Mouse (Mus musculus) adrenal gland (tissue): ENCODE data around the gene Cgnl1.

Experiments used
- intact Hi-C: fragments of 180-260 bp; cut with DNase I; formaldehyde crosslinking; loops from one replicate; pipeline ENCODE4 v1.15.1; 2025
- long read RNA-seq, 2 experiments: library from polyadenylated mRNA; unstranded; transcript quantifications; one replicate each; pipeline ENCODE4 v2.0.0; 2020; ENCODE audit warnings: borderline replicate concordance in 1 of 2; ENCODE audit not compliant: insufficient replicate concordance in 1 of 2

The Cgnl1 gene
- long read RNA-seq, experiment 1, partial matches to known transcripts = 44 of 54 reads
- long read RNA-seq, experiment 1, other reads (novel, unspliced or antisense) = 10 of 54 reads
- long read RNA-seq, experiment 2, partial matches to known transcripts = 56 of 63 reads
- long read RNA-seq, experiment 2, other reads (novel, unspliced or antisense) = 7 of 63 reads

DNA sequence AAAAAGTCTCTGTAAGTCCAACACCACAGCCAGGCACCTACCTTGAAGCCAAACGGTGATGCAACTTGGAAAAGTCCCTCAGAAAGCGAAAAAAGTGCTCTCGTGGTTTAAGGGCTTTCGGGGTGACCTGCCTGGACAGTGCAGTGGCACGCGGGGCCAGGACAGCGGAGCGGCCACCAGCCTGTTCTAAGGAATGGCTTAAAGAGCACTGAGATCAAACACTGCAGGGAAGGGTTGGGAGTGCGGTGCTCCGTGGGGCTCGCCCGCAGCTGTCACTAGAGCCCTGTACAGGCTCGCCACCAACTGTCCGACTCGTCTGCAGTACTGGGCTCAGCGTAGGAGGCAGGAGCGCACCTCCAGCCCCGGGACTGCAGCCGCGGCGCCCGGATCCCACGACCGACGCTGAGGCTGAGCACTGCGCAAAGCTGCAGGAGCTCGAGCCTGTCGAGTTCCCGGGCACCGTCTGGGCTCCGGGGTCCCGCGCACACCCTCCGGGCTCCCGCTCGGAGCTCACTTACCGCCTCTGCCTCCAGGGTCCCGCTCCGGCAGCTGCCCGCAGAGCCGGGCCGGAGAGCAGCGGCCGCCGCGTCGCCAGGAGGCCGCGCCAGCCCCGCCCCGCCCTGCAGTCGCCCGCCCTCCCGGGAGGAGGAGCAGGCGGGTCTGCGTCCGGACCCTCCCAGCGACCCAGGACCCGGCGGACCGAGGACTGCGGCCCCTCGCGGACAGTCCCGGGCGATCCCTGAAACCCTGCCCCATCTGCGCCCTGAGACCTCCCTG is at the start of gene Cgnl1:
Gene Cgnl1 (minus strand): TSS at position 612 of the 777 bp plus-strand sequence.
- intact Hi-C loops = no loop called here

DNA sequence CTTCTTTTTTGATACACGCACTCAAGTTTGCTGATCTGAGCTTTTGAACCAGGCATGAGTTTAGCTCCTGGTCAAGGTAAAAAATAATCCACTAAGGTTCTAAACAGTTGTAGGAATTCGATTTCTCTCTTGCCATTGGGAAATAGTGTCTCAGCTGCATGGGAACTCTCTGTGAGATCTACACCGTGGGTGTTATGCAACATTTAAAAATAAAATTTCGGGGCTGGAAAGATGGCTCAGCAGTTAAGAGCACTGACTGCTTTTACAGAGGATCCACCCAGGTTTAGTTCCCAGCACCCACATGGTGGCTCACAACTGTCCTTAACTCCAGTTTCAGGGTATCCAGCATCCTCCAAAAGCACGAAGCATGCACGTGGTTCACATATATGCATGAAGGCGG is 47.1 kb upstream of the Cgnl1 start:
- intact Hi-C loops = no loop called here

DNA sequence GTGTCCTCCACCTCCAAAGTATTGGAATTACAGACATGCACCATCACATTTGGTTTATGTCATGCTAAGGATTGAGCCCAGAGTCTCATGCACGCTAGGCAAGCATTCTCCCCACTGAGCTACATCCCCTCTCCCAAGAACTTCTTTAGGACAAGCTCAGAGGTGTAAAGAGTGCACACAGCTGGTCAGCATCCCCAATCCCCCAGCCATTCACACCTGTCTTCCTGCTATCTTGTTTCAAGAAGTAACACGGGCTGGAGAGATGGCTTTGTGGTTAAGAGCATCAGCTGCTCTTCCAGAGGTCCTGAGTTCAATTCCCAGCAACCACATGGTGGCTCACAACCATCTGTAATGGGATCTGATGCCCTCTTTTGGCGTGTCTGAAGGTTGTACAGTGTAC is 44.7 kb upstream of the Cgnl1 start:
- intact Hi-C loops = no loop called here

DNA sequence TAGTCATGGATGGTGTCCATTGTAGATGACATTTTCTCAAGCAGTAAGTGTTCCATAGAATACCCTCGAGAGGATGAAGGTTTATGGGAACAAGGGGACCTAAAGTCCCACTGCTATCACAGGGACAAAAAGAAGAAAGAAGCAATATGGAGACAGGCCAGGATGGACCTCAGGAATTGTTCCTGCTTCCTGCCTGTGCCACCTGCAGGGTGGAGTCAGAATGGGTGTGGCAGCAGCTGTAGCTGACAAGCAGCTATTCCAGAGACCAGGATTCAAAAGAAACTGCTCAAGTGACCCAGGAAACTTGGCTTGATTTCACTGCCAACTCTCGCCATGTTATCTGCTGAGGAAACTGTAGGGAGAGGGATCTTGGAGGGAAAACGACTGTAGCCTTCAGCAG is 42.2 kb upstream of the Cgnl1 start:
- intact Hi-C loops = no loop called here

DNA sequence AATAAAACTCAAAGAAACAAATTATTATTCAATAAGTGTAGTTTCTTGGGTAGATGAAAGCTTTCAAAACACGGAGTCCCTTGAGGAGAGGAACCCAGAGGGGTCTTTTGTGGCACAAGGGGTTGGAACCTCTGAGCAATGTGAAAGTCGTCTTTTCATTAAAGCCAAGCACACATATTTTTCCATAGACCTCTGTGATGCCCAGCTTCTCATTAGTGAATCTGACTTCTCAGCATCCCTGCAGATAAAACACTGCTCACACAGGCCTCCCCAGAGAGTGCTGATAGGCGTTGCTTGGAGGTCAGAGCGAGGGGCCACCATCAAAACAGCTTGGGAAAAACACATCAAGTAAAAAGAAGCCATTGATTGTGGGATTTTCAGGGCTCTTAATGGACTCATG is 41.5 kb upstream of the Cgnl1 start:
- intact Hi-C loops = no loop called here

DNA sequence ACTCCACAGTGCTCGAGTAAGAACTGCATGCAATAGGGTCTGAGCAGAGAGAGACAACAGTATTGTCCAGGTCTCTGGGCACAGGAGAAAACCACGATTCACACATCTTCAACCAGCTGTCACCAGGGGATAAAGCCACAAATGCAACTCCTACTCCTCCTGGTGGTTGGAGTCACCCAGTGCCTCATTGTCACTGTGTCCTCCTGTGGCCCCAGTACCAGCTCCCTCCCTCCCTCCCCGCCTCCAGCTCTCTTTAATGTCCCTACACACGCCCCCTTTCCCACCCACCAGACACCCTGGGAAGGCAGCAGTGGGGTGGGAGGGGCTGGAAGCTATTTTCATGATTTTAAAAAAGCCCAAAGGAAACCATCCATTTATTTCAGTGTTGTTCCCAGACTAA is 41.0 kb upstream of the Cgnl1 start:
- intact Hi-C loops = no loop called here

DNA sequence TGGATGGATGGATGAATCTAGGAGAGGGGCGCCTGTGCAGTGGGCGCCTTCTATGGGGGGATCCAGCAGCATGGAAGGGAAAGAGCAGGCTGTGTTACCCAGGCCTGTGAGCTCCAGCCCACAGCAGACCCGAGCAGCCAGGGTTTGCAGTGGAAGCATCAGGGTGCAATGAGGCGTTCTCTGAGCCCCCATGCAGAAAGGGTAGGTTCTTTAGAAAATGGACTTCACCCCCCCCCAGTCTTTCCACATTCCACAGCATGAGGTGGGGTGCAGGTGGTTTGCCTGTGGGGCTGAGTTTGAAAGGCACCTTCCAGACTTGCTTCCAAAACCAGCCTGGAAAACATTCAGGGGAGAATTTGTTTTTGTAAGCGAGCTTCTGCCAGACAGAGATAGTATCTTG is 40.0 kb upstream of the Cgnl1 start:
- intact Hi-C loops = no loop called here

DNA sequence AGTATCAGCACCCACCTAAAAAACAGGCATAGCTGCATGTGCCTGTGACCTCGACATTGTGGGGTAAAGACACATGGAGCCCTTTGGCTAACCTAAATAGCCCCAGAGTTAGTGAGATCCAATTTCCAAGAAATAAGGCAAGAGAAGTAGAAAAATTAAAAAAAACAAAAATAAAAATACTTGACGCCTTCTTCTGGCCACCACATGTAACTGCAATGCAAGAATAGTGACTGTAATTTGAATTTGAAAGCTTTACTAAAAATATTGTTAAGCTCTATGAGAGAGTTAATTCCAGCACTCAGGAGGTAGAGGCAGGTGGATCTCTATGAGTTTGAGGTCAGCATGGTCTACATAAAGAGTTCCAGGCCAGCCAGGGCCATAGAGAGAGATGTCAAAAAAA is 39.3 kb upstream of the Cgnl1 start:
- intact Hi-C loops = no loop called here

DNA sequence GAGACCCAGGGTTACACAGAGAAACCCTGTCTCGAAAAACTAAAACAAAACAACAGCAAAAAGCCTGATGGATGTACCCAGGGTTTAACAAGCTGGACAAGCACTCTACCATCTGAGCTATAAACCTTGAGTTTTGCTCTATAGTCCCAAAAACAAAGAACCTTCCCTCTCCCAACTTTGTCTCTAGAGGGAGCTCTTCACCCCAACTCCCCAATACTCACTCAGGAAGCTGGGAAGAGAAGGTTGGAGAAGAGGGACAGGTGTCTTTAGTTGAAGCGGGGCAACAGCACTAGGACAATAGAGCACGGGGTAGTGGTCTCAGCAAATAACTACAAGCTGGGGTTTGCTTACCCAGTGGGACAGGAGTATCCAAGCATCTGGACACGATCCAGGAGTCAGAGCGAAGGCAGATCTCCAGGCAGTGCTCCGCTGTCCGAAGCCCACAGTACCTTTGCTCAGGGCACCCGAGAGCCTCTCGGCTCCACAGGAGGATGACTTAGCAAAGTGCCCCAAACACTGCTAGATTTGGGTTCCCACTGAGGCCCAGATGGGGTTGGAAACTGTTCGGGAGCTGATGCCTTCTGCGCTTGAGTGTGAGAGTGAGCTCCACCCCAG is 37.3 kb upstream of the Cgnl1 start:
- intact Hi-C loops = loop anchor here (5.0 kb wide), 1 partner anchor 384 kb away; no protein-coding TSS in a partner anchor

DNA sequence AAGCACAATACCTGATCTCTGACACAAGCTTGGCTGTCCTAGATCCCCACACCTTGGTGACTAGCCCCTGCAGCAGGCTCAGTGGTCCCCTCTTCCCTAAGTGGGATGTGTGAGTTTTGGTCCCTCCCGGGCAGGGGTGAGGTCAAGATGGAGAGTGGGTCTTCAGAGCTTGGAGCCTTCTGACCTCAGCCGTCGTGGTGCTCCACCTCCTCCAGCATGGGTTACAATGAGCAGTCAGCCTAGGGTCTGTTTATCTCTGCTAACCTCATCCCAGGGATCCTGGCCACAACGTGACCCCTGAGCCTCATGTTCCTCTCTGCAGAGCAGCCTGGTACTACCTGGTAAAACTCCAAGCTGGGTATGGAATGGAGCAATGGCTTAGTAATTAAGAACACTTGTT is 36.4 kb upstream of the Cgnl1 start:
- intact Hi-C loops = loop anchor here (5.0 kb wide), 1 partner anchor 384 kb away; no protein-coding TSS in a partner anchor

DNA sequence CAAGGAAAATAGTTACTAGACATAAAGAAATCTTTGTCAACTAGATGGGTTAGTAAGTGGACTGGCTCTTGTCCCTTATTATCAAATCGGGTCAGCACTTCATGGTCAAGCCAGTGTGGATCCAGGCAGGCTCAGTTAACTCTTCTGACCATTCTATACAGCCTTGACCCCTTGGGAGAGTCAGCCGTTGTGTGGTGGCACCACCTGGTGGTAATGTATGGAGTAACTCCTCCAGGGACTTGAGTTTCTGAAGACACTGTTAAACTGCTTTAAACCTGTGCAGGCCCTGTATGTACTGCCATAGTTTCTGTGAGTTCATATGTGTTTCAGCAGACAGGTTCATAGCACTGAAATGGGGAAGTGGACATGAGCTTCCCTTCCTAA is 35.0 kb upstream of the Cgnl1 start:
- intact Hi-C loops = loop anchor here (1.0 to 5.0 kb wide), 2 partner anchors 160 to 386 kb away; no protein-coding TSS in a partner anchor

DNA sequence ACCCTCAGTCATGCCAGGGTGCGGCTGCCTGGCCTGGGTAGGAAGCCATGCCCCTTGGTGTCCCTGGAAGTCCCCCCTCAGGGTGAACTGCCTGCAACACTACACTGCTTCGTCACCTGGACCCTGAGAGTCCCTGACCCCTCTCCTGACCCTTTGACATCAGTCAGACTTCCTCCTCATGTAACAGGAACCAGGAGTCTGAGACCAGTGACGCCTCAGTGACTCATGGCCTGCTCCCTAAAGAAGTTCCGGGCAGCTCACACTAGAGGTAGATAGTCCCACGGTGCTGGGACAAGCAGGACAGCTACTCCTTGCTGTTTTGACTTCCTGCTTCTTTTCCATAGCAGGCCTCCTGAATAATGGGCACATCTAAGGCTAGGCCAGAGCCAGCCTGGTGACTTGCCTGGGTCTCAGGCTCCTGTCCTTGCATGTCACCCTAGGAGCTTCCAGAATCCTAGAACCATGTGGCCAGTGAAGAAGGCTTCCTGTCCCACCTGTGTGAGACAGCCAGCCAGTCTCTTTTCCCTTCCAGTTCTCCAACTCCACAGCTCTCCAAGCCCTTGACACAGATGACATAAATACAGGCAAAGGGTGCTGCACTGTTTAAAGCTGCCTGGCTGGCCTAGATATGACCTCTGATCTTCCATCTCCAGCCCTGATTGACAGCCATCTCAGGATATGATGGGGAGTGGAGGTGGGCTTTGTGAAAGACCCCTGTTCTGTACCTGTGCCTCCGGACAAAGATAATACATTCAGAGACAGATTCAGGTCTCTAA is 34.4 kb upstream of the Cgnl1 start:
- intact Hi-C loops = loop anchor here (1.0 to 5.0 kb wide), 2 partner anchors 160 to 386 kb away; no protein-coding TSS in a partner anchor

DNA sequence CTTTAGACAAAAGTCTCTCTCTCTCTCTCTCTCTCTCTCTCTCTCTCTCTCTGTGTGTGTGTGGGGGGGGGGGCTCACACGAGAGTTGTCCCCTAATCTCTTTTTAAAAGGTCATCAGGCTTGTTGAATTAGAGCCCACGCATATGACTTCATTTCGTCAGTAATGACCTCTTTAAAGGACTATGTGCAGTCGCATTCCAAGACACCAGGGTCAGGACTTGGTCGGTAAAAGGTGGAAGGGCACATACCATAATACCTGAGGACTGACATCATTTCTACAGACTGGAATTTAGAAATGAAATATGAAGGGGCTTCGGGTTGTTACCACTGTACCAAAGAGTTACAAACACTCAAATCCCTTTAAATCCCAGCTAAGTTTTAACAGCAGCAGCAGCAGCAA is 32.7 kb upstream of the Cgnl1 start:
- intact Hi-C loops = no loop called here

DNA sequence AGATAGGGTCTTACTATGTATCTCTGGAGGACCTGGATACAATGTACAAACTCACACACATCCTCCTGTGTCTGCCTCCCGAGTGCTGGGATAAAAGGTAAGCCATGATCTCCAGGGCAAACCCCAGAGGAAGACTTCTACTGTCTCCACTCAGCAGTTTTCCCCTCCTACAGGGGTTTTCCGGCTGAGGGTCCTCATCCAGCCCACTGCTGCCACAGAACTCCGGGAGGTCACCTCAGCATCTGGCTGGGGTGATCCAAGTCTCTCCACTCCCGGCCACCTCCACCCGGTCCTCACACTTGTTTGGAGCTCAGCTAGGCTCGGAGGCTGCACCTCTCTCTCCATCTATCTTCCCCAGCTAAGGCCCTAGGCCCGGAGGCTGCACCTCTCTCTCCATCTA is 31.9 kb upstream of the Cgnl1 start:
- intact Hi-C loops = no loop called here

DNA sequence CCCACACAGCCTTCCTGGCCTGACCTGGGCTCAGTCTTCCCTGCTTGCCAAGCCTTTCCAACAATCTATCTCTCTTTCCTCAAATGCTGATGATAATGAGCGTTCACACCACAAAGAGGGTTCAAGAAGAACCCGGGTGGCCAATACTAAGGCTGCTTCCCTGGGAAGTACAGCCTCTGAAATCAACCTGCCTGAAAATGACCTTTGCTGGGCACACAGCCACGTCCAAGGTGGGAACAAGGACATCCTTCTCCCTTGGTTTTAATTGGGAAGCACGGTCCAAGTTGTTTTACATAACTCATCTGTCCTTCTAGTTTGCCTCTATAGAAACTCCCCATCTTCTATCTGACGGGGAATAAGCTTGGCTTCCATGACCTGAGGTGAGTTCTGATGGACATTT is 28.2 kb upstream of the Cgnl1 start:
- intact Hi-C loops = no loop called here

DNA sequence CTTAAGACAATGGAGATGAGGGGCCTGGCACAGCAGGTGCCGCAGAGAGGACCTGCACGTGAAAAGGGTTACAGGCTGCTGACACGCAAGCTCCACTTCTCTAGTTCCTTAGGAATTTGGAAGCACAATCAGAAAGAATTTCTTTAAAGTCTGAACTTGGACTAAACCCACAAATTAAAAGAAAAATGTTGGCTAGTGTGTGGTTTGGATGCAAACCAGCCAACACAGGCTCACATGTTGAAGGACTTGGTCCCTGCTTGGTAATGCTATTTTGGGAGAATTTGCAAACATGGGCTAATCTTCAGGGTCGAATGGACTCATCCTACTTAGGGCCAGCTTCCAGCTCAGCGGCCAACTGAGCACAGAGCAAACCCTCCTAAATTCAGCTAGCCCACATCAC is 26.8 kb upstream of the Cgnl1 start:
- intact Hi-C loops = no loop called here

DNA sequence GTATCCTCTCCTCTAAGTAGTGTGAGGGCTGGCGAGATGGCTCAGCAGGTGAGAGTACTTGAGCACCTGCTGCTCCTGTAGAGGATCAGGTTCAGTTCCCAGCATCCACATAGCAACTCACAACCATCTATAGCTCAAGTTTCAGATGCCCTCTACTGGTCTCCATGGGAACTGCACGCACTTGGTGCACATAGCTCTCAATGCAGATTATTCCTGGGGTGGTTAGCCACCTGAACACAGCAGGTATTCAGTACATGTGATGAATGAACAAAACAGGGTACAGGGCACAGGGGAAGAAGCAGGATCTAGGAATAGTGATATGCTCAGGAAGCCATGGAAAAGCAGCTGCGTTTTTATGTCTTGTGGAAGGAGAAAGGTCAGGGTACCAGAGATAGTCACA is 6.0 kb upstream of the Cgnl1 start:
- intact Hi-C loops = loop anchor here (2.0 kb wide), 1 partner anchor 131 kb away; no protein-coding TSS in a partner anchor

DNA sequence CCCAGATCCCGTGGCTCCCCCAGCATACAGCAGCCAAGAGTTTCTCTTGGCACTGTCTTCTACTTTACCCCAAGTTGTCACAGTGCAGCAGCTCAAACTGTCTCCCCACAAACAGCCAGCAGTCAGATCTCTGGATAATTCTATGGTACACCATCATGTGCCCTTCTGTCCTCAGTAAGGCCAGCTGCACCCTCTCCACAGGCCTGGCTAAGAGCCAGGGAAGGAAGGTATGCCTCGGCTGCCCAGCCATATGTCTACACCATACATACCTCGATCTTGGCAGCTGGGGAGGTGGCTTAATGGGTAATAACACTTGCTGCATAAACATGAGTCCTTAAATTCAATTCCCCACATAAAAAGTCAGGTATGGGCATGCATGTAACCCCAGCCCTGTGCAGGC is 4.9 kb upstream of the Cgnl1 start:
- intact Hi-C loops = loop anchor here (2.0 kb wide), 1 partner anchor 130 kb away; no protein-coding TSS in a partner anchor

DNA sequence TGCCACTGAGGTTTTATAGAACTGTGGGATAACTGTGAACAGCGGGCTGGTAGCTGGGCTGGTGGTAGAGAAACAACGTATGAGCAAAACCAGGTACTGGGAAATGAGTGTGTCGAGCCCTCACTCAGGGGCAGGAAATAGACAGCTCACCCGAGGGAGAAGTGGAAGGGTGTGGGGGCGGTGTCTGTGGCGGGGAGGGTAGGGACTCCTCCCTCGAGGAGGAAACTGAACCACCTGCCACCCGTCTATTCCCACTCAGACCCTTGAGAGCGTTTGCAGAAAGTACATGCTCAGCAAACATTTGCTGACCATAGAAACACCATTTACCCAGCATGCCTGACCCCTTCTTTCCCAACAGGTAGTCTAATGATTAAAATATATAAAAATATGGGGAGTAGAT is 2.2 kb upstream of the Cgnl1 start:
- intact Hi-C loops = no loop called here

DNA sequence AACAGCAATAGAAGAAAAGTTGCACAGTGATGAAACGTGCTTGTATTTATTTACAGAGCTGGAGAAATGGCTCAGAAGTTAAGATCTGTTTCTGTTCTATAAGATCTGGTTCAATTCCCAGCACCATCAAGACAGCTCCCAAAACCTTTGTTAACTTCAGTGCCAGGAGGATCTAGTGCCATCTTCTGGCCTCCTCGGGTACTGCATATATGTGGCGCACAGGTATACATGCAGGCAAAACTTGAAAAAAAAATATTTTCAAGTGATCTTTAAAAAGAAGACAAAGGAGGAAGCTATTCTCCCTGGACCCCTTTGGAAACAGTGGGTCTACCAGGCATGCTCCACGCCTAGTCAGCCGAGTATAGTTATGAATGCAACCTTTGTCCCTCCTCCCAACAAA is 936 bp upstream of the Cgnl1 start:
- intact Hi-C loops = no loop called here

DNA sequence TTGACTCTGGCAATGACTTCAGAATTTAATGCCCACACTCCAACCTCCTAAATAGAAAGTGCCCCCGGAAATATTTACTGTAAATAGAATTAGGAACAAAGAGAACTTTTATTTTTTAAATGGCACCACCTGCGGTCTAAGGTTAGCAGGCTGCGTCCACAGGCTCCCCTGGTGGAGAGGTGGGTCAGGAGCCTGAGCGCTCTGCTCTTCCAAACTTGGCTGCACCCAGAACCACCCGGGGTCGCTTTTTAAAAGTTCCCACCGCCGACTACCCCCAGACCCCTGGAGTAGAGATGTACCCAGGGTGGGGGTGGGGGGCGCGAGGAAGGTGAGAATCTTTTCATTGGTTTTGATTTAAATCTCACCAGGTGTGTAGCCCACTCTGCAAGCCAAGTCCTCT is 918 bp downstream of the Cgnl1 start:
- intact Hi-C loops = no loop called here

DNA sequence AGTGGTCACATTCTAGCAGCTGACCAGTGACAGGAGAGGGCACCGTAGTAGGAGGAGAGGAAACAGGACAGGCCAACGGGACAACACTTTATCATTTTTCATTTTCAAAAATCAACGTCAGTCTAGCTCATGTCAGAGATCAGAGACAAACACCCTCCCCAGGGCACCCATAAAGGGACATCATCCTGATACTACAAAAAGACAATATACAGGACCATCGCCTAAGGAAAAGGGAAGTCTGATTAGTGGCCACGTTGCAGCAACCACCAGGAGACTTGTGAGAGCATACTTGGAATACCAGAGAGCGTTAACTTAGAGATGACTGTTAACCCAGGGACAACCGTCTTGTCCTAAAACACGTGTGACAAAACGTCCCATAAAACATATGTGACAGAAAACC is 1.7 kb downstream of the Cgnl1 start:
- intact Hi-C loops = loop anchor here (5.0 kb wide), 1 partner anchor 42 kb away; no protein-coding TSS in a partner anchor
